ENCODE assay signal across 12 mouse cellular contexts in the genomic region with DNA sequence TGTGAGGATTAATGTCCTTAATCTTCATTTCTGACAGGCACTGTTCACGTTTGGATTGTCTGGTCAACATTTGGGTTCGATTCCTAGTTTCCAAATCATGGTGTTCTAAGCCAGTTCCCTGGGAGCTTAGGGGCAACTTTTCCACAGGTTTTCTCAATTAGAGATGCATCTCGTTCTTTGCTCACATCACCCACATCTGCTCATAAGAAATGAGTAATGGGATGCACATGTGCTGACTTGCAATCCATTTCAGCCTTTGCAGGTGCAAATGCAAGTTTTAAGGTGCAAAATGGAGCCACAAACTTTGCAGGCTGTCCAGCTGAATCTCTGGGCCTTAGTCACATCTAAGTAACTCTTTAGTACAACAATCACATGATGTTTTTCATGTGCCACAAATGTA.
"Had no signal": no experiment of that assay in that cellular context is flagged by ENCODE, and none has a peak within 500 bp of the region (broad histone marks: within the 10 kb centered on the region; RNA-seq: fewer than 3 reads in every experiment).

No protein-coding gene starts in this region.

- DNase-seq: kidney, adult 18-20 months; kidney, postnatal 14 days; lung, adult 2 months; lung, postnatal 36 days; thymus, postnatal 14 days had no signal

- H3K27me3 ChIP-seq: limb, embryonic 13.5 days; liver, embryonic 15.5 days; midbrain, embryonic 15.5 days; neural tube, embryonic 12.5 days had no signal

- H3K4me3 ChIP-seq: left cerebral cortex, adult 2 months; limb, embryonic 13.5 days; liver, embryonic 15.5 days; midbrain, embryonic 10.5 days; midbrain, embryonic 15.5 days; neural tube, embryonic 12.5 days had no signal

- H3K27ac ChIP-seq: left cerebral cortex, adult 2 months; limb, embryonic 13.5 days; liver, embryonic 15.5 days; midbrain, embryonic 10.5 days; midbrain, embryonic 15.5 days; neural tube, embryonic 12.5 days; stomach, postnatal 0 days had no signal

- H3K4me1 ChIP-seq: limb, embryonic 13.5 days; liver, embryonic 15.5 days; midbrain, embryonic 10.5 days; midbrain, embryonic 15.5 days; neural tube, embryonic 12.5 days had no signal

- H3K36me3 ChIP-seq: limb, embryonic 13.5 days; liver, embryonic 15.5 days; midbrain, embryonic 10.5 days; midbrain, embryonic 15.5 days; neural tube, embryonic 12.5 days had no signal

- H3K9me3 ChIP-seq: limb, embryonic 13.5 days; liver, embryonic 15.5 days; midbrain, embryonic 15.5 days; neural tube, embryonic 12.5 days had no signal
